Mouse (Mus musculus): ENCODE measurements around the gene Pitpnc1.

GRCm38 (mm10) chr11:107252026-107252425, 218.5 kb downstream of the Pitpnc1 start:
- TF ChIP-seq CTCF (IDR thresholded peaks at IDR 0.05; ENCODE audit: low read depth): no peak
- TF ChIP-seq EP300 (IDR thresholded peaks at IDR 0.05; ENCODE audit: low read depth): no peak
